Mouse (Mus musculus): ENCODE data around the gene Lrrc75a. TPM values are rescaled to one million over a fixed set of nuclear protein-coding genes. Genes with fewer than 3 reads are reported as not detected.

Lrrc75a gene
- polyA plus RNA-seq, 1 experiment from 2014 or later = 1.3 TPM

DNA sequence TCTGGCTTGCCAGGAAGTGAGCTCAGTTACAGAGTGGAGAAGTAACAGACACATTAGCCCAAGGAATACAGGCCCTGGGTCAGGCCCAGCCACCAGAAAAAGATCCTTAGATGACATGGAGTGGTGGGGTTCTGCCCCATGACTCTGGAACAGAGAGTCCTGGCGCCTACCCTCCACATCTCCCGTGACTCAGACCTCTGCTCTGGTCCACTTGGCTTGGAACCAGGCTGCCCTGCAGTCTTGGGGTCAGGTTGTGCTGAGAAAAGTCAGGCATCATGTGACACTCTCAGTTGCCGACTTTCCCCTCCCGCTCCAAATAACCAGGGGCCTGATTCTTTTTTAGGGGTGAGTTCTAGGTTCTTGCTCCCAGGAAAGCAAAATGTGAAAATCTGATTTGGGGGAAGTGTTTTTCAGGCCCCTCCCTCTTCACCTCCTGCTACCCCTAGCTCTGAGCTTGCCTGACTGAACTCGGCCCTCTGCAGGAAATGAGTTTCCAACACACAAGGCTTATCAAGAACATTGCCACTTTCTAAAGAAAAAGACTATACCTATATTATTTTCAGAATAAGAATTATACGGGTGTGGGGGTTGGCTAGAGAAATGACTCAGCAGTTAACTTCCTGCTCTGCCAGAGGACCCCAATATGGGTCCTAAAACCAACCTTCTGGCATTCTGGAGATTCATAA is 89.2 kb downstream of the Lrrc75a start:
- DNase-seq (no peak), ATAC-seq (ENCODE audit: low read depth) (peak; percentile 29; the same call in 1 of the 2 replicates)
- H3K9ac ChIP-seq = no peak overlapping the region
- H3K4me3 ChIP-seq (replicated peaks) = no peak overlapping the region
- H3K4me2 ChIP-seq = no peak overlapping the region
- H3K36me3 ChIP-seq = peaks cover 15% of the 10 kb centered on the region
- H3K27ac ChIP-seq = no peak overlapping the region
- H3K9me3 ChIP-seq (replicated peaks) = no peaks in the 10 kb centered on the region
- H3K4me1 ChIP-seq (replicated peaks) = peaks cover 30% of the 10 kb centered on the region
- no peaks in the 10 kb centered on the region for H3K27me3 ChIP-seq
- WGBS (ENCODE audit: insufficient replicate concordance) = 37% methylated on average over 6 of the region's 6 CpGs

DNA sequence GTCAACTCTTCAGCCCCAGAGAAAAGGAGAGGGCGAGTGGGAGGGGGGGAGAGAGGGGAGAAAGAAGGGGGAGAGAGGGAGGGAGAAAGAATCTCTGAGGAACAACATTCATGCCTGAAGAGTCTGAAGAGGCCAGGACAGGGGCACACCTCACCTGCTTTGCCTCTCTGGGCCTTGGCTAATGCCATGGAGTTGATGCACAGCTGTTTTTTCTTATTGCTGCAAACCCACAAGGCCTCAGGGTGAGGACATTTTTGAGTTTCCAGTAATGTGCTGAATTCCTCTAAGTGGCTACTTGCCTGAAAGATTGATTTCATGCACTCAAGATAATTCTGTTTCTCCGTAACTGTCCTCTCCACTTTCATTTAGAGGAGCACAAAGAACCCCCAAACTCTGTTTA is 90.2 kb downstream of the Lrrc75a start:
- ATAC-seq (ENCODE audit: low read depth) (no peak), DNase-seq (no peak)
- H3K27ac ChIP-seq = no peak overlapping the region
- peaks cover 24% of the 10 kb centered on the region for H3K36me3 ChIP-seq
- 61% methylated on average over 2 of the region's 2 CpGs for WGBS (ENCODE audit: insufficient replicate concordance)
- no peaks in the 10 kb centered on the region for H3K27me3 ChIP-seq
- H3K4me1 ChIP-seq (replicated peaks) = peaks cover 39% of the 10 kb centered on the region
- H3K4me3 ChIP-seq (replicated peaks) = no peak overlapping the region
- no peak overlapping the region for H3K9ac ChIP-seq
- H3K4me2 ChIP-seq = no peak overlapping the region
- H3K9me3 ChIP-seq (replicated peaks) = no peaks in the 10 kb centered on the region

DNA sequence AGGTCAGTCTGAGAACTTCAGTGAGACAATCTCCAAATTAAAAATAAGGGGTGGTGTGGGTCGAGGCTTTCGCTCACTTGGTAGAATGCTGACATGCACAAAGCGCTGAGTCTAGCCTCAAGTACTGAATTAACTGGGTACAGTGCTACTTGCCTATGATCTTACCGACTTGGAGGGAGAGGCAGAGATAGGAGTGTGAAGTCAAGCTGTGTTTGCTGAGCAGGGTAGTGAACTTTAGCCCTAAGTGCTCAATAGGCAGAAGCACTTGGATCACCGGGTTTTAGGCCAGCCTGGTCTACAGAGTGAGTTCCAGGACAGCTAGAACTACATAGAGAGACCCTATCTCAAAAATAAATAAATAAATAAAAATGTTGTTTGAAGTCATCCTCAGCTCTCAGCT is 91.1 kb downstream of the Lrrc75a start:
- ATAC-seq (ENCODE audit: low read depth) (peak; percentile 25; the same call in 1 of the 2 replicates), DNase-seq (no peak)
- Histone ChIP-seq H3K4me1 (replicated peaks) (peaks cover 41% of the 10 kb centered on the region), H3K4me2 (no peak overlapping the region), H3K4me3 (replicated peaks) (no peak overlapping the region), H3K9ac (no peak overlapping the region), H3K9me3 (replicated peaks) (no peaks in the 10 kb centered on the region), H3K27me3 (no peaks in the 10 kb centered on the region), H3K36me3 (peaks cover 29% of the 10 kb centered on the region), H3K27ac (no peak overlapping the region)
- WGBS (ENCODE audit: insufficient replicate concordance) = 63% methylated on average over 5 of the region's 5 CpGs

DNA sequence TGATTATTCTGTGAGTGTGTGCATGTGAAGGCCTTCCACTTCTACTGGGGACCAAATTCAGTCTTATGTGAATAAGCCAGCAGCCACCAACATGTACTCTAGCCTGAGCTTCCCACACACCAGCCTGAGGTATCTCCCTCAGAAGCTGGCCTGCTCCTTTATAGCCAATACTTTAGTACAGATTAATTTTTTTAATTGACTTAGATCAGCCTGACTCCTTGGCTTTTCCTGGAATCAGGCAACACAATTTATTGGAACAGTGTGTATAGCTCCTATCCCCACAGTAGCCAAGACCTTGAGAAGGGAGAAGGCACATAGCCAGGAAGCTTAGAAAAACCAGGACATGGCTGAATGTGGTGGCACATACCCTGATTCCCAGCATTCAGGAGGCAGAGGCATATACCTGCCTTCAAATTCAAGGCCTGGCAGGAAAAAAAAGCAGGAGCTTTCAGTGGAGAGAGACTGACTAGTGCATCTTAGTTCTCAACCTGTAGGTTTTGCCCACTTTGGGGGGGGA is 92.4 kb downstream of the Lrrc75a start:
- Histone ChIP-seq H3K9ac (no peak overlapping the region), H3K27me3 (no peaks in the 10 kb centered on the region), H3K36me3 (peaks cover 29% of the 10 kb centered on the region), H3K9me3 (replicated peaks) (no peaks in the 10 kb centered on the region), H3K4me2 (no peak overlapping the region), H3K4me3 (replicated peaks) (no peak overlapping the region), H3K27ac (0 out of 2 replicates have a peak overlapping the region, but pooled peaks have one; percentile 45), H3K4me1 (replicated peaks) (peaks cover 41% of the 10 kb centered on the region)
- ATAC-seq (ENCODE audit: low read depth) = no peak
- DNase-seq = no peak

DNA sequence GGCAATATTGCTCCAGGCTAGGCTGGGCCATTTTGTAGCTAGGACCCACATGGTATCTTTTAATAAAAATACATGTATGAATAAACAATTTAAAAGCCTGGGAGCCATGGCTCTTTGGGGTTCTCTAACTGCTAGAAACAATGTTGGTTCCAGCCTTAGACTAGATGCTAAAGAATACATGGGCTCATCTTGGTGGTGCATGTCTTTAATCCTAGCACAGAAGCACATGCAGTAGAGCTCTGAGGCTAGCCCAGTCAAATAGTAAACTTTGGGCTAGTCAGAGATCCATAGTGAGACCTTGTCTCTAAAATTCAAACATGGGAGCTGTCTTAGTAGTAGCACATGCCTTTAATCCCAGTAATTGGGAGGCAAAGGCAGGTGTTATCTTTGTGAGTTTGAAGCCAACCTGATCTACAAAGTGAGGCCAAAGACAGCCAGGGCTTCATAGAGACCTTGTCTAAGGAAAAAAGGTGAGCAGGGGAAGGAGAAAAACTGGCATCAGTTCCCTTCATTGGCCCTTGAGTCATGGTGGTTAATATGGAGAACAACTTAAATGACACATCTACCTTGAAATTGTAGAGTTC is 93.3 kb downstream of the Lrrc75a start:
- Histone ChIP-seq H3K27me3 (no peaks in the 10 kb centered on the region), H3K9me3 (replicated peaks) (no peaks in the 10 kb centered on the region), H3K9ac (peak overlapping the region; percentile 70; the same call in 1 of the 2 replicates), H3K4me2 (peak overlapping the region; percentile 82), H3K27ac (peak overlapping the region; percentile 45), H3K4me3 (replicated peaks) (peak overlapping the region; percentile 67), H3K36me3 (peaks cover 29% of the 10 kb centered on the region), H3K4me1 (replicated peaks) (peaks cover 38% of the 10 kb centered on the region)
- DNase-seq (no peak), ATAC-seq (ENCODE audit: low read depth) (no peak)

Other genes starting within 250 kb of the Lrrc75a start
- 5.4 and 6.2 TPM in 2 replicates for gene Pigl, start 190.1 kb downstream of the Lrrc75a start, polyA plus RNA-seq (2015; fragmentation: Nextera tagmentation; extraction: Ambion mirVana)
- 76.6 and 79.2 TPM in 2 replicates for gene Ncor1, start 190.0 kb downstream of the Lrrc75a start, polyA plus RNA-seq (2015; fragmentation: Nextera tagmentation; extraction: Ambion mirVana)
- gene Cenpv, start 109.3 kb downstream of the Lrrc75a start, polyA plus RNA-seq (2015; fragmentation: Nextera tagmentation; extraction: Ambion mirVana) = 17.8 and 19.6 TPM in 2 replicates
- gene Ubb, start 97.4 kb downstream of the Lrrc75a start, polyA plus RNA-seq (2015; fragmentation: Nextera tagmentation; extraction: Ambion mirVana) = 1,519 and 1,558 TPM in 2 replicates
- 6.6 and 7.2 TPM in 2 replicates for gene Trpv2, start 74.0 kb downstream of the Lrrc75a start, polyA plus RNA-seq (2015; fragmentation: Nextera tagmentation; extraction: Ambion mirVana)
- 12.2 and 12.3 TPM in 2 replicates for gene Mmgt2, start 141 bp upstream of the Lrrc75a start, polyA plus RNA-seq (2015; fragmentation: Nextera tagmentation; extraction: Ambion mirVana)
- 0.47 and 0.57 TPM in 2 replicates for gene Zfp287, start 83.4 kb upstream of the Lrrc75a start, polyA plus RNA-seq (2015; fragmentation: Nextera tagmentation; extraction: Ambion mirVana)
- gene Gm10428, start 104.6 kb upstream of the Lrrc75a start, polyA plus RNA-seq (2015; fragmentation: Nextera tagmentation; extraction: Ambion mirVana) = not detected in 2 replicates
- 1.8 and 2.1 TPM in 2 replicates for gene Zfp286, start 140.9 kb upstream of the Lrrc75a start, polyA plus RNA-seq (2015; fragmentation: Nextera tagmentation; extraction: Ambion mirVana)
- 0.65 and 0.73 TPM in 2 replicates for gene Trim16, start 171.7 kb upstream of the Lrrc75a start, polyA plus RNA-seq (2015; fragmentation: Nextera tagmentation; extraction: Ambion mirVana)
- 0.03 and 0.07 TPM in 2 replicates for gene Fbxw10, start 198.5 kb upstream of the Lrrc75a start, polyA plus RNA-seq (2015; fragmentation: Nextera tagmentation; extraction: Ambion mirVana)
- 29.2 and 36.1 TPM in 2 replicates for gene Tvp23b, start 230.9 kb upstream of the Lrrc75a start, polyA plus RNA-seq (2015; fragmentation: Nextera tagmentation; extraction: Ambion mirVana)

All from liver, embryonic 13.5 days (tissue).